Mouse (Mus musculus) ES-Bruce4 (cell line): ENCODE data around the gene Nectin3. TPM values are rescaled to one million over a fixed set of nuclear protein-coding genes. Genes with fewer than 3 reads are reported as not detected.

Source experiments
- H3K27ac ChIP-seq: 2 replicates; pipeline ENCODE4 v1.5.1; 2012; ENCODE audit warnings: low read length, inconsistent platforms; ENCODE audit not compliant: insufficient read depth
- H3K27me3 ChIP-seq: 2 replicates; pipeline ENCODE4 v1.6.1; 2012; ENCODE audit warnings: mild to moderate bottlenecking, low read length, inconsistent platforms; ENCODE audit not compliant: control insufficient read depth, poor library complexity, insufficient read depth, severe bottlenecking
- H3K36me3 ChIP-seq: 2 replicates; pipeline ENCODE4 v1.6.1; 2012; ENCODE audit warnings: inconsistent platforms, mild to moderate bottlenecking, low read length, moderate library complexity; ENCODE audit not compliant: control insufficient read depth, poor library complexity, insufficient read depth, severe bottlenecking
- H3K4me1 ChIP-seq: one replicate; pipeline ENCODE4 v1.8.1; 2011; ENCODE audit warnings: low read length; ENCODE audit not compliant: control insufficient read depth, insufficient read depth
- H3K4me3 ChIP-seq: 2 replicates; pipeline ENCODE4 v1.5.1; 2011; ENCODE audit warnings: low read depth, mild to moderate bottlenecking, low read length
- H3K9ac ChIP-seq: 2 replicates; pipeline ENCODE4 v1.6.1; 2012; ENCODE audit warnings: low read depth, mild to moderate bottlenecking, inconsistent platforms; ENCODE audit not compliant: poor library complexity, severe bottlenecking
- H3K9me3 ChIP-seq: replicated peaks from 2 replicates; pipeline ENCODE4 v1.6.1; 2012; ENCODE audit warnings: mild to moderate bottlenecking, low read length, inconsistent platforms; ENCODE audit not compliant: control insufficient read depth, poor library complexity, insufficient read depth, severe bottlenecking
- CTCF ChIP-seq: IDR thresholded peaks from one replicate; pipeline ENCODE4 v1.8.1; 2011; ENCODE audit warnings: low read depth, low read length
- EP300 ChIP-seq: IDR thresholded peaks from 2 replicates; pipeline ENCODE4 v1.6.1; 2011; ENCODE audit warnings: low read depth, low read length; ENCODE audit not compliant: insufficient read depth
- POLR2A ChIP-seq: IDR thresholded peaks from one replicate; pipeline ENCODE4 v1.8.1; 2011; ENCODE audit warnings: low read length; ENCODE audit not compliant: insufficient read depth
- polyA plus RNA-seq: library from polyadenylated mRNA; stranded (reverse); fragments of >200 nt; gene quantifications from 2 replicates; pipeline ENCODE4 v1.2.4, GENCODE M21; 2011; ENCODE audit warnings: low read depth; ENCODE audit not compliant: missing spikeins, insufficient read depth, insufficient read length

The Nectin3 gene
- polyA plus RNA-seq, 1 experiment: 45.5 TPM

DNA sequence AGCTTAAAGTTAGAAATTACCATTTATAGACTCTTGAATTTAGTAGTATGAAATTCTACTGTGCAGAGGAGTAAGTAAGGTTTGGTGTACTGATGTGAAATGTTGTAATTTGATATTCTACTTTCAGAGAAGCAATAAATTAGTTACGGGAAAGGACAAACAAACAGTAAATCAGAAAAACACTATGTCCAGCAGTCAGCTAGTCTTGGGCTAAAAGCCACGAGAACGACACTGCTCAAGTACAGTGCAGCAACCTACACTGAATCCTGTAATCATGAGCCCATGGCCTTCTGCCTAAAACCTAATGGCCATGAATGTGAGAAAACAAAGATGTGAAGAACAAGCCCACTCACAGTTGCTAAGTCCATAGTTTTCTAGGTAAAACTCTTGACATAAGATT lies 46.9 kb downstream of the Nectin3 start:
- Histone ChIP-seq H3K9ac (no peak overlapping the region), H3K9me3 (no peaks in the 10 kb centered on the region), H3K27me3 (no peaks in the 10 kb centered on the region), H3K4me3 (no peak overlapping the region), H3K27ac (no peak overlapping the region), H3K4me1 (no peaks in the 10 kb centered on the region), H3K36me3 (peaks cover 7% of the 10 kb centered on the region)
- TF ChIP-seq CTCF: no peak
- no peak for TF ChIP-seq POLR2A
- no peak for TF ChIP-seq EP300

DNA sequence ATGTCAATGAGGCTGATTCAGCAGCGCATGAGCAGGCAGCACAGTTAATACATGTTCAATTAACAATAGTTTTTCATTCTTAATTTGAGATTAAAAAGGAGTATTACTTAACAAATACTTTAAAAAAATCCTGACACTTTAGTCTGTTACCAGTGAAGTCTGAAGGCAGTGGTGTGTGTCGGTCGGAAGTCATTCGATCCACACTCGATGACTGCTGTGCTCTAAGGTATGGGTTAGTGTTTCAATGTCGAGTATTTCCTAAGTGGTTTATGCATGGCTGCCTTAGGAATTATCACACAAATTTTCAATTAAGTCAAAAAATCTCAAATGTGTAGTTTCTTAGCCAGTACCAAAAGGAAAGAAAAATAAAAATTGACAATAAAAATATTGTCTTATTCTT lies 49.3 kb downstream of the Nectin3 start:
- H3K27me3 ChIP-seq: no peaks in the 10 kb centered on the region
- H3K9me3 ChIP-seq: no peaks in the 10 kb centered on the region
- no peak overlapping the region for H3K4me3 ChIP-seq
- no peak overlapping the region for H3K9ac ChIP-seq
- peaks cover 7% of the 10 kb centered on the region for H3K36me3 ChIP-seq
- no peak overlapping the region for H3K27ac ChIP-seq
- no peaks in the 10 kb centered on the region for H3K4me1 ChIP-seq
- TF ChIP-seq EP300 (no peak), CTCF (no peak), POLR2A (no peak)

DNA sequence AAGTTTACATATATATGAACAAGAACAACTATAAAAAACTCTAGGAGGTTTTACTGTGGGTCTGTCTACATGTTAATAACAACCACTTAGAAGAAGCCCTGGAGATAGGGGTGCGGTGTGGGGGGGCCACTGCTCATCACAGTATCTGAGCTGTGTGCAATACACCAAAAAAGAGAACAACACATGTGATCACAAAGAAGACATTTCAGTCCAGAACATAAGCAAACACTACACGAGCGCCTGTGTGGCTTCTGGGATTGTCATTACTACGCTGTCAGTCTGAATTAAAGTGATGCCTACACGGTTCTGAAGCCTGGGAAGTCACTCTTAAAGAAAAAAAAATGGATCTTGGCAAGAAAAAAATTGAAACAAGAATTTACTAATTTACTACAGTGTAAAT lies 67.0 kb downstream of the Nectin3 start:
- peaks cover 2% of the 10 kb centered on the region; the same call in 1 of the 2 replicates for H3K36me3 ChIP-seq
- TF ChIP-seq POLR2A: no peak
- TF ChIP-seq EP300: no peak
- TF ChIP-seq CTCF: no peak
- H3K27me3 ChIP-seq: no peaks in the 10 kb centered on the region
- H3K4me3 ChIP-seq: no peak overlapping the region
- H3K4me1 ChIP-seq: no peaks in the 10 kb centered on the region
- no peak overlapping the region for H3K27ac ChIP-seq
- H3K9ac ChIP-seq: no peak overlapping the region
- H3K9me3 ChIP-seq: no peaks in the 10 kb centered on the region

DNA sequence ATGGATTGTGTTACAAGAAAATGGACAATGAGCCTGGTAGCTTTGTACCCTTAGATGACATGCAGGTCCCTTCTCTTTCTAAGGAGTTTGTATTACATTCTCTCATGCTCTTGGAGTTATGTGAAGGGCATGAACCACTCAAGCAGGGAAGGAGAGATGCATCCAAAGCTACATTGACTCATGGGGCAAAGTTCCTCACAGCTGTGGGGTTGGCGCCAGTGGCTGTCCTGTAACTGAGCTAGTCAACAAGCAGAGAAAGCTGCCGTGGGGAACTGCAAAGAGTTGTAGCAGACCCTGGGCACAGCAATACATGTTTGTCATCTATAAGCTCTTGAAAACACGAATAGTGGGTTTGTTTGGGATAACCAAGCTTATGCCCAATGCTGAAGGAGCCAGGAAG lies 82.1 kb downstream of the Nectin3 start:
- Histone ChIP-seq H3K27ac (no peak overlapping the region), H3K4me3 (no peak overlapping the region), H3K36me3 (no peaks in the 10 kb centered on the region), H3K4me1 (no peaks in the 10 kb centered on the region), H3K9ac (no peak overlapping the region), H3K9me3 (no peaks in the 10 kb centered on the region), H3K27me3 (no peaks in the 10 kb centered on the region)
- TF ChIP-seq EP300 (no peak), CTCF (no peak), POLR2A (no peak)

DNA sequence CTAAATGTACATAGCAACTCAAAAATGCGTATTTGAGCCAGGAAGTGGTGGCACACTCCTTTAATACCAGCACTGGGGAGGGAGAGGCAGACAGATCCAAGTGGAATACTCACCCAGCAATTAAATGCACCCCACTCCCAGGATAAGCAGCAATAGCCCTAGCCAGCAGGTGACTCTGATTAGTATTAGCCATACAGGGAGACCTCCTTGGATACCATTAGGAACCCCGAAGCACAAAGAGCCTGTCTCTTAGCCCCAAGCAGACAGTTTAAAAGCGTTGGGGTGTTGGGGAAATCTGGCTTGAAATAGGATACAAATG lies 87.6 kb downstream of the Nectin3 start:
- H3K9ac ChIP-seq: no peak overlapping the region
- no peak overlapping the region for H3K27ac ChIP-seq
- H3K36me3 ChIP-seq: no peaks in the 10 kb centered on the region
- no peak overlapping the region for H3K4me3 ChIP-seq
- H3K27me3 ChIP-seq: no peaks in the 10 kb centered on the region
- no peaks in the 10 kb centered on the region for H3K4me1 ChIP-seq
- no peaks in the 10 kb centered on the region for H3K9me3 ChIP-seq
- TF ChIP-seq POLR2A (no peak), CTCF (no peak), EP300 (no peak)

DNA sequence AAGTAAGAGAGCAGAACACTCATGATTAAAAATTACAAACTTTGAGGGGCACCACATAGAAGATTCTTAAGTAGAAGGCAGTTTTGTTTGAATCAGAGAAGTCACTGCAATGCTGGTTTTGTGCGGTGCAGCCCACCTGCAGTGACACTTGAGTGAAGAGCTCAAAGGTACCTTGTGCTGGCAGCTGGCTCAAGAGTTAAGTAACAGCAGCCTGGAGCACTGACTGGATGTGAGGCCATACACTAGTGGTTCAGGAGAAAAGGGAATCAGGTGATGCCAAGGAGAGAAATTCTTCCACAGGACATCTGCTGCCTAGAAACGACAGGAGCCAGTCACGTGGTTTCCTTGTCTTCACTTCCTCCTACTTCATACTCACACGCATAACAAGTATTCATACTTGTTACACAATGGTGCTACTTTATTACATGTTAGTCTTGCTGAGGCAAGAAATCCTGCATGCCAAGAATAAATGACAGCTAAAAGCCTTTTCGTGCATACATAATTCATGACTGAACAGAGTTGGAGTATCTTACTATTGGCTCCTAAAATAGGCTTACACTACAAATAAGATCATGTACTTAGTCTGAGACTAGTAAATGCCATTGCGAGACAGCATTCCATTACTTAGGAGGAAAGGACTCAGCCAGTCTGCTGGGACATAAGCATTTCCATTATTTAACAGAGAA lies 88.1 kb downstream of the Nectin3 start:
- no peak overlapping the region for H3K9ac ChIP-seq
- H3K27me3 ChIP-seq: no peaks in the 10 kb centered on the region
- H3K27ac ChIP-seq: no peak overlapping the region
- TF ChIP-seq EP300 (no peak), CTCF (no peak)
- no peaks in the 10 kb centered on the region for H3K9me3 ChIP-seq
- no peaks in the 10 kb centered on the region for H3K4me1 ChIP-seq
- no peaks in the 10 kb centered on the region for H3K36me3 ChIP-seq
- H3K4me3 ChIP-seq: no peak overlapping the region
